Mouse (Mus musculus) hindbrain, postnatal 0 days (tissue): Measurements from ENCODE around the gene Pibf1. TPM values are rescaled to one million over a fixed set of nuclear protein-coding genes. Genes with fewer than 3 reads are reported as not detected.

Source experiments
- ATAC-seq: fragments of 200-750 bp; cut with Nextera tagmentation; 2 replicates; pipeline ENCODE4 v1.8.0; 2017; ENCODE audit warnings: mild to moderate bottlenecking, moderate TSS enrichment, moderate library complexity
- DNase-seq: peaks from one replicate; pipeline ENCODE4 v3.0.0-alpha.2; 2015; ENCODE audit warnings: low spot score
- H3K27ac ChIP-seq: fragments of 300-500 bp; sonication (generic); 2 replicates; pipeline ENCODE4 v1.5.1; 2014; ENCODE audit warnings: mild to moderate bottlenecking
- H3K27me3 ChIP-seq: fragments of 300-500 bp; sonication (generic); 2 replicates; pipeline ENCODE4 v1.6.1; 2014; ENCODE audit warnings: low read length, mixed read lengths; ENCODE audit not compliant: insufficient read depth
- H3K36me3 ChIP-seq: fragments of 300-500 bp; sonication (generic); 2 replicates; pipeline ENCODE4 v1.6.1; 2014; ENCODE audit warnings: low read length, mixed read lengths; ENCODE audit not compliant: insufficient read depth
- H3K4me1 ChIP-seq: fragments of 300-500 bp; sonication (generic); 2 replicates; pipeline ENCODE4 v1.6.1; 2014; ENCODE audit warnings: antibody characterized with exemption, low read length, mixed read lengths; ENCODE audit not compliant: insufficient read depth
- H3K4me2 ChIP-seq: fragments of 300-500 bp; sonication (generic); 2 replicates; pipeline ENCODE4 v1.6.1; 2014; ENCODE audit warnings: low read depth, mild to moderate bottlenecking, low read length, moderate library complexity, mixed read lengths
- H3K4me3 ChIP-seq: fragments of 300-500 bp; sonication (generic); 2 replicates; pipeline ENCODE4 v1.5.1; 2014; ENCODE audit warnings: low read length
- H3K9ac ChIP-seq: fragments of 300-500 bp; sonication (generic); replicated peaks from 2 replicates; pipeline ENCODE4 v1.6.1; 2014; ENCODE audit warnings: mild to moderate bottlenecking, low read length, moderate library complexity, mixed read lengths
- H3K9me3 ChIP-seq: fragments of 300-500 bp; sonication (generic); 2 replicates; pipeline ENCODE4 v1.6.1; 2016; ENCODE audit warnings: low read length, mixed read lengths
- CTCF ChIP-seq: IDR thresholded peaks from 2 replicates; pipeline ENCODE4 v1.5.1; 2016; ENCODE audit warnings: antibody characterized with exemption, control low read depth, low read depth
- WGBS: fragments of 180-500 bp; shearing (Covaris S2); extraction: QIAGEN DNeasy Blood & Tissue Kit; methylation state at CpG from one replicate; pipeline ENCODE4 v1.1.7; 2014; 5-methylcytosine and 5-hydroxymethylcytosine counted together
- polyA plus RNA-seq: library from polyadenylated mRNA; unstranded; fragments of >200 nt; fragmentation: Nextera tagmentation; extraction: Ambion mirVana; gene quantifications from 2 replicates; pipeline ENCODE4 v1.2.1, GENCODE M21; 2015
- total RNA-seq: library from RNA; depleted of rRNA; stranded (reverse); fragments of >200 nt; gene quantifications from 2 replicates; pipeline ENCODE4 v1.2.3, GENCODE M21; 2014

Pibf1 gene
- total and polyA plus RNA-seq, 2 experiments from 2014 or later = 10.1 to 13.4 TPM

DNA sequence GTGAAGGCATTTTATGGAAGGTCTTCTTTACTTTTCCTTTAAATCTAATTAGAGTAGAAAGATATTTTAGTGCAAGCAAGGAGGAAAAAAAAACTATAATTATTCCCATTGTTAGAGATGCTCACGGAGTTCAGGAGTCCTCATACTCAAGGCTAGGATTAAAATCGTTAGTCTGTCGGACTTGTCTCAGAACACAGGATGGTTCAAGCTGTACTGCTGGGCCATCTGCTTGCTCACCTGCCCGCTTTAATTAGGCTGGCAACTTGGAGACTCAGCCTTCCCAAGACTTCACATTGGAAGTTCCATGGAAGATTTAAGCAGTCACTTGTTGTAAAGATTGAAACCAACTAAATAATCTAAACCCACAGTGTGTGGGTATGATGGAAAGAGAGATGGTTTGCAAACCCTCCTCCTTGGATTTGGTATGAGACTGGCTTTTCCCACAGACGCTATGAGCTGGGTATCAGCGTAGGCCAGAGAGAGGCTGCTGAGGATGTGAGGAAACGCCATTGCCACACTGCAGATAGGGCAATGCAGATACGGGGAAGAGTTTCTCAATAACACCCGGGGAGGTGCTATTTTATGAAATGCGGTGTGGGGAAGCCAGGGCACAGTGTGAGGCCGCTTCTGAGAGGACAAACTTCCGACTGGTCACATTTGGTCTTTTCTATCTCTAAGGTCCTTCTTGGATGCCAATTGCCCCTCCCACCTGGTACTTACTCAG is 179.7 kb downstream of the Pibf1 start:
- 39% methylated on average over 12 of the region's 12 CpGs for WGBS
- Histone ChIP-seq H3K4me3 (no peak overlapping the region), H3K4me1 (no peaks in the 10 kb centered on the region), H3K36me3 (no peaks in the 10 kb centered on the region), H3K9ac (no peak overlapping the region), H3K4me2 (no peak overlapping the region), H3K27ac (no peak overlapping the region), H3K27me3 (no peaks in the 10 kb centered on the region), H3K9me3 (no peaks in the 10 kb centered on the region)
- ATAC-seq = no peak
- DNase-seq = no peak
- TF ChIP-seq CTCF = no peak

GRCm38 (mm10) chr14:99280399-99280798 is 181.2 kb downstream of the Pibf1 start:
- ATAC-seq (no peak), DNase-seq (no peak)
- no peak for TF ChIP-seq CTCF
- H3K27me3 ChIP-seq = no peaks in the 10 kb centered on the region
- H3K4me1 ChIP-seq = no peaks in the 10 kb centered on the region
- H3K9ac ChIP-seq = no peak overlapping the region
- no peak overlapping the region for H3K4me2 ChIP-seq
- H3K36me3 ChIP-seq = no peaks in the 10 kb centered on the region
- WGBS = 77% methylated on average over 5 of the region's 5 CpGs
- no peaks in the 10 kb centered on the region for H3K9me3 ChIP-seq
- H3K27ac ChIP-seq = no peak overlapping the region
- H3K4me3 ChIP-seq = no peak overlapping the region

GRCm38 (mm10) chr14:99280825-99281433 is 181.7 kb downstream of the Pibf1 start:
- H3K27ac ChIP-seq = no peak overlapping the region
- no peaks in the 10 kb centered on the region for H3K36me3 ChIP-seq
- H3K4me1 ChIP-seq = no peaks in the 10 kb centered on the region
- DNase-seq (no peak), ATAC-seq (no peak)
- no peaks in the 10 kb centered on the region for H3K27me3 ChIP-seq
- 88% methylated on average over 5 of the region's 5 CpGs for WGBS
- H3K4me2 ChIP-seq = no peak overlapping the region
- H3K9ac ChIP-seq = no peak overlapping the region
- H3K4me3 ChIP-seq = no peak overlapping the region
- TF ChIP-seq CTCF = no peak
- H3K9me3 ChIP-seq = no peaks in the 10 kb centered on the region

DNA sequence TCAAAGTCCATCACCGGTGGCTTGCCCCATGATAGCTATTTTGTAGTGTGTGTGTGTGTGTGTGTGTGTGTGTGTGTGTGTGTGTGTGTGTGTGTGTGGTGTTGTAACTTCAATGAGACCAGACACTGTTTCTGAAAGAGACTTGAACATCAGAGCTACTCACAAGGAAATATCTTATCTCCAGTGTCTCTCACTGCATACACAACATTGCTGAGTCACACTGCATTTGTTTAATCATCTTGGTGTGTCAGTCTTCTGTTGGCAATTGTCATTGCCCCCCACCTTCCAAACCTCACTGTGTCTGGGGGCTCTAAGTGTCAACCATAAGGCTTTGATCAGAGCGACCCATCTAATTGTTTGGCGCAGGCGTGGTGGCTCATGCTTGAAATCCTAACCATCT is 186.3 kb downstream of the Pibf1 start:
- TF ChIP-seq CTCF = no peak
- H3K4me3 ChIP-seq = no peak overlapping the region
- H3K4me1 ChIP-seq = no peaks in the 10 kb centered on the region
- H3K27me3 ChIP-seq = no peaks in the 10 kb centered on the region
- ATAC-seq = no peak
- WGBS = 87% methylated on average over 4 of the region's 4 CpGs
- no peaks in the 10 kb centered on the region for H3K9me3 ChIP-seq
- H3K4me2 ChIP-seq = no peak overlapping the region
- DNase-seq = no peak
- H3K36me3 ChIP-seq = no peaks in the 10 kb centered on the region
- H3K27ac ChIP-seq = no peak overlapping the region
- H3K9ac ChIP-seq = no peak overlapping the region

DNA sequence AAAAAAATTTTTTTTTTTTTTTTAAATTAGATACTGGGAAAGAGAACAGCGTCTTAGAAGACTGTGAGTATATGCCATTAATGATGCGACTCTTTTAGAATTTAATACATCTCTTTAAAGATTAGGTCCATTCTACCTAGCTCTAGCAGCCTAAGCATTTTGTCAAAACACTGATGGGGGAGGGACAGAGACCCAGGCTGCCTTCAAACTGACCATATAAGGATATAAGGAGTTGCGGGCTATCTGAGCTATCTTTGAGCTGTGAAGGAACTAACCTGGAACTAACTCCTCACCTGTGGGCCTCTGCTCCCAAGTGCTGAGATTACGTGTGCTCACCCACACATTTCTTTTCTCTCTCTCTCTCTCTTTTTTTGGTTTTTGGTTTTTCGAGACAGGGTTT is 193.0 kb downstream of the Pibf1 start:
- ATAC-seq (no peak), DNase-seq (no peak)
- H3K4me3 ChIP-seq = no peak overlapping the region
- H3K4me2 ChIP-seq = no peak overlapping the region
- TF ChIP-seq CTCF = no peak
- no peaks in the 10 kb centered on the region for H3K36me3 ChIP-seq
- H3K9me3 ChIP-seq = no peaks in the 10 kb centered on the region
- H3K4me1 ChIP-seq = no peaks in the 10 kb centered on the region
- no peaks in the 10 kb centered on the region for H3K27me3 ChIP-seq
- 98% methylated on average over 5 of the region's 5 CpGs for WGBS
- H3K27ac ChIP-seq = no peak overlapping the region
- no peak overlapping the region for H3K9ac ChIP-seq

GRCm38 (mm10) chr14:99294424-99294823 is 195.2 kb downstream of the Pibf1 start:
- H3K4me2 ChIP-seq = no peak overlapping the region
- TF ChIP-seq CTCF = no peak
- H3K4me3 ChIP-seq = no peak overlapping the region
- H3K36me3 ChIP-seq = no peaks in the 10 kb centered on the region
- 90% methylated on average over 8 of the region's 8 CpGs for WGBS
- DNase-seq (no peak), ATAC-seq (no peak)
- H3K9me3 ChIP-seq = no peaks in the 10 kb centered on the region
- no peaks in the 10 kb centered on the region for H3K4me1 ChIP-seq
- H3K27me3 ChIP-seq = no peaks in the 10 kb centered on the region
- no peak overlapping the region for H3K27ac ChIP-seq
- H3K9ac ChIP-seq = no peak overlapping the region

DNA sequence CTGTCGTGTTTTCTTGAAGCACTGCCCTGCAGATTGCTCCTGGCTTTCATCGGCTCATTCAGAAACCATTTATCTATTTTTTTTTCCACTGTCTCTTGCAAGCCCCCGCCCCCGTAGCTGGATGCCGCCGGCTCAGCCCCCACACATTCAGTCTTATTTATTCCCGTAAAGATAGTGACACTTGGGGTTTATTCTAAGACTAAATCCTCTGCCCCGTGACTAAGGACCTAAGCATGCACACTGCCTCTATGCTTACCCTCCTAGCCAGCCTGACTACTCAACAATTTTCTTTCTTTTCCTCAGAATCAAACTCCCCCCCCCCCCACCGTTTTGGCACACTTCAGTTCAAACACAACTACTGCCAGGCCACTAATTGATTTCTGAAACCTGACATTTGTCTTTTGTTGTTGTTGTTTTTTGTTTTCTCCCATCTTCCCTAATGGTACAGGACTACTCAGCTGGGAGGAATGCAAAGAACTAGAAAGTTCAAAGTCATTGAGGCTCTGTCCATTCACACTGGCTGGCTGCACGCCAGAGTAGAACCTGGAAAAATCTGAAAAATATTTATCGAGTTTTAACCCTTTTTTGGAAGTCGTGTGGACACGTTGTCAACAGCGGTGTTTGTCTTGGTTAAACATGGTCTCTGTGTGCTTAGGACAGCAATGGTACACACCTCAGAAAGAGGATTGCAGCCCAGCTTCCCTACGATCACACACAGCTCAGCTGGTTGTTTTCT is 196.6 kb downstream of the Pibf1 start:
- ATAC-seq (no peak), DNase-seq (no peak)
- Histone ChIP-seq H3K4me3 (no peak overlapping the region), H3K4me2 (no peak overlapping the region), H3K27me3 (no peaks in the 10 kb centered on the region), H3K27ac (no peak overlapping the region), H3K9ac (no peak overlapping the region), H3K9me3 (no peaks in the 10 kb centered on the region), H3K4me1 (no peaks in the 10 kb centered on the region), H3K36me3 (no peaks in the 10 kb centered on the region)
- TF ChIP-seq CTCF = no peak
- WGBS = 59% methylated on average over 15 of the region's 15 CpGs
